Comparison of ENCODE assay signal across 18 mouse cellular contexts in genomic region chr13:73346743-73347142, GRCm38 (mm10). TPM values are rescaled to one million over a fixed set of nuclear protein-coding genes. Genes with fewer than 3 reads are reported as not detected.
A peak's percentile ranks its signal among the peaks of the same experiment; 100 is the strongest.
DNase-seq lines count a peak whose midpoint lies in the region; ATAC-seq and TF ChIP-seq lines count a peak whose summit lies in the region.
"Had no signal": no experiment of that assay in that cellular context is flagged by ENCODE, and none has a peak within 500 bp of the region (broad histone marks: within the 10 kb centered on the region; RNA-seq: fewer than 3 reads in every experiment).

No protein-coding gene starts in this region.

- peak overlapping the region; percentile 56 to 85 for H3K27ac ChIP-seq in heart, embryonic 14.5 days (replicated peaks in 1 of 2; ENCODE audit: control insufficient read depth in 1 of 2, insufficient read depth in 1 of 2, low read depth in 2 of 2, low read length in 2 of 2)
- peak overlapping the region; percentile 30; the same call in 1 of the 2 replicates for H3K27ac ChIP-seq in lung, embryonic 16.5 days (ENCODE audit: low read length)
- no peak overlapping the region for H3K27ac ChIP-seq in lung, postnatal 0 days (ENCODE audit: low read length)
- H3K27ac ChIP-seq: forebrain, embryonic 12.5 days; hindbrain, embryonic 14.5 days; left cerebral cortex, adult 2 months; liver, embryonic 12.5 days; neural tube, embryonic 13.5 days had no signal

- peak overlapping the region; percentile 51; the same call in 1 of the 2 replicates for H3K9ac ChIP-seq in heart, embryonic 14.5 days (ENCODE audit: low read length)
- no peak overlapping the region for H3K9ac ChIP-seq in lung, embryonic 16.5 days (ENCODE audit: low read length)
- H3K9ac ChIP-seq in lung, postnatal 0 days (replicated peaks; ENCODE audit: low read depth) = no peak overlapping the region
- H3K9ac ChIP-seq: forebrain, embryonic 12.5 days; hindbrain, embryonic 14.5 days; liver, embryonic 12.5 days; neural tube, embryonic 13.5 days had no signal

- TF ChIP-seq EP300 in lung, postnatal 0 days (IDR thresholded peaks at IDR 0.05) = no peak

- intact Hi-C loops in heart, postnatal 25 days (cut with DNase I) = no loop called here

- ATAC-seq in heart, embryonic 14.5 days (ENCODE audit: insufficient number of reproducible peaks, insufficient read depth, low FRiP score, low read depth) = no peak
- ATAC-seq in lung, embryonic 16.5 days (ENCODE audit: low read depth) = peak; percentile 54; the same call in 1 of the 2 replicates
- ATAC-seq in lung, postnatal 0 days = no peak
- ATAC-seq: intestine, embryonic 16.5 days; liver, embryonic 12.5 days had no signal

- no peak for DNase-seq in heart, postnatal 25 days (ENCODE audit: low spot score)
- no peak for DNase-seq in lung, postnatal 0 days (ENCODE audit: low spot score)
- DNase-seq in ZHBTc4 (ENCODE audit: low read depth, low spot score) = peak; percentile 47
- no peak for DNase-seq in layer of hippocampus, postnatal 36 days
- no peak for DNase-seq in frontal cortex, postnatal 25 days (ENCODE audit: low spot score in 2 of 2)
- DNase-seq: adrenal gland, postnatal 36 days; cerebellum, adult 8-10 months; lung, postnatal 36 days; spleen, adult 18-20 months; thymus, adult 18-20 months had no signal

- peak overlapping the region in 1 of 2 experiments; percentile 16; a peak in 1 of 4 replicates for H3K4me3 ChIP-seq in heart, embryonic 14.5 days (ENCODE audit: control insufficient read depth in 1 of 2, insufficient read depth in 1 of 2, low read depth in 1 of 2, low read length in 2 of 2)
- H3K4me3 ChIP-seq in lung, embryonic 16.5 days (ENCODE audit: low read length) = no peak overlapping the region
- no peak overlapping the region for H3K4me3 ChIP-seq in lung, postnatal 0 days (ENCODE audit: low read depth, low read length)
- H3K4me3 ChIP-seq: forebrain, embryonic 12.5 days; left cerebral cortex, adult 2 months; liver, embryonic 12.5 days; neural tube, embryonic 13.5 days had no signal

- H3K9me3 ChIP-seq in heart, embryonic 14.5 days (ENCODE audit: control insufficient read depth, low read length) = no peaks in the 10 kb centered on the region
- H3K9me3 ChIP-seq in lung, embryonic 16.5 days (ENCODE audit: control insufficient read depth, low read length) = no peaks in the 10 kb centered on the region
- H3K9me3 ChIP-seq in lung, postnatal 0 days (ENCODE audit: low read length) = no peaks in the 10 kb centered on the region
- H3K9me3 ChIP-seq: forebrain, embryonic 12.5 days; liver, embryonic 12.5 days; neural tube, embryonic 13.5 days had no signal

- no peak for TF ChIP-seq CTCF in lung, postnatal 0 days (IDR thresholded peaks at IDR 0.05)

- H3K36me3 ChIP-seq in heart, embryonic 14.5 days (ENCODE audit: control insufficient read depth, insufficient read depth, low read length) = no peaks in the 10 kb centered on the region
- H3K36me3 ChIP-seq in lung, embryonic 16.5 days (ENCODE audit: control insufficient read depth, insufficient read depth, low read length) = no peaks in the 10 kb centered on the region
- H3K36me3 ChIP-seq in lung, postnatal 0 days (ENCODE audit: insufficient read depth, low read length) = no peaks in the 10 kb centered on the region
- H3K36me3 ChIP-seq: forebrain, embryonic 12.5 days; liver, embryonic 12.5 days; neural tube, embryonic 13.5 days had no signal

- H3K4me2 ChIP-seq in heart, embryonic 14.5 days (ENCODE audit: low read length) = peak overlapping the region; percentile 55
- no peak overlapping the region for H3K4me2 ChIP-seq in lung, embryonic 16.5 days (ENCODE audit: low read depth, low read length)
- no peak overlapping the region for H3K4me2 ChIP-seq in lung, postnatal 0 days (replicated peaks; ENCODE audit: low read depth, low read length)
- H3K4me2 ChIP-seq: forebrain, embryonic 12.5 days; hindbrain, embryonic 14.5 days; liver, embryonic 12.5 days; neural tube, embryonic 13.5 days had no signal

- peaks cover 10 to 16% of the 10 kb centered on the region in 2 experiments for H3K4me1 ChIP-seq in heart, embryonic 14.5 days (ENCODE audit: control insufficient read depth in 2 of 2, insufficient read depth in 2 of 2, low read length in 2 of 2)
- H3K4me1 ChIP-seq in lung, embryonic 16.5 days (replicated peaks; ENCODE audit: control insufficient read depth, insufficient read depth, low read length) = no peaks in the 10 kb centered on the region
- no peaks in the 10 kb centered on the region for H3K4me1 ChIP-seq in lung, postnatal 0 days (ENCODE audit: insufficient read depth, low read depth, low read length)
- H3K4me1 ChIP-seq: forebrain, embryonic 12.5 days; neural tube, embryonic 13.5 days had no signal

- no peaks in the 10 kb centered on the region for H3K27me3 ChIP-seq in heart, embryonic 14.5 days (ENCODE audit: control insufficient read depth, insufficient read depth, low read length)
- H3K27me3 ChIP-seq in lung, embryonic 16.5 days (ENCODE audit: control insufficient read depth, insufficient read depth, low read depth, low read length) = no peaks in the 10 kb centered on the region
- H3K27me3 ChIP-seq in lung, postnatal 0 days (replicated peaks; ENCODE audit: insufficient read depth, low read length) = no peaks in the 10 kb centered on the region
- H3K27me3 ChIP-seq: forebrain, embryonic 12.5 days; neural tube, embryonic 13.5 days had no signal

- 29% methylated on average over 4 of the region's 4 CpGs for WGBS in heart, embryonic 14.5 days
- WGBS in lung, embryonic 16.5 days = 69% methylated on average over 4 of the region's 4 CpGs
- WGBS in lung, postnatal 0 days = 66% methylated on average over 4 of the region's 4 CpGs

RNA-seq across cellular contexts. Expression of gene Ndufs6, which starts 18.4 kb away (rescaled TPM):
- polyA plus RNA-seq in heart, embryonic 14.5 days (2014; fragmentation: Nextera tagmentation; extraction: Ambion mirVana) = 792 and 837 TPM in 2 replicates
- 1,000 to 10,000 TPM; 1,182 to 1,218 TPM for total RNA-seq in heart, postnatal 25 days (2021)
- 403 and 405 TPM in 2 replicates for polyA plus RNA-seq in lung, embryonic 16.5 days (2015; fragmentation: Nextera tagmentation; extraction: Ambion mirVana)
- 270 and 333 TPM in 2 replicates for polyA plus RNA-seq in lung, postnatal 0 days (2015; fragmentation: Nextera tagmentation; extraction: Ambion mirVana)
- total RNA-seq in layer of hippocampus, postnatal 36 days (2021) = 100 to 1,000 TPM; 170 to 174 TPM

RNA-seq across cellular contexts. Expression of gene Mrpl36, which starts 18.4 kb away (rescaled TPM):
- 173 and 176 TPM in 2 replicates for polyA plus RNA-seq in heart, embryonic 14.5 days (2014; fragmentation: Nextera tagmentation; extraction: Ambion mirVana)
- total RNA-seq in heart, postnatal 25 days (2021) = 10 to 100 TPM; 52.7 to 54.5 TPM
- polyA plus RNA-seq in lung, embryonic 16.5 days (2015; fragmentation: Nextera tagmentation; extraction: Ambion mirVana) = 122 and 124 TPM in 2 replicates
- polyA plus RNA-seq in lung, postnatal 0 days (2015; fragmentation: Nextera tagmentation; extraction: Ambion mirVana) = 99.6 and 103 TPM in 2 replicates
- total RNA-seq in layer of hippocampus, postnatal 36 days (2021) = 10 to 100 TPM; 35.2 to 42.5 TPM
